Mouse (Mus musculus) cortical plate, adult 2 months (tissue): Measurements from ENCODE around the gene Esr1.

Experiments used
- CTCF ChIP-seq: fragments of 200-500 bp; IDR thresholded peaks from 2 replicates; pipeline ENCODE4 v1.5.1; 2011; ENCODE audit warnings: mild to moderate bottlenecking, control low read depth, low read length; ENCODE audit not compliant: insufficient read depth; ENCODE audit errors: extremely low read depth
- POLR2A ChIP-seq: fragments of 200-500 bp; IDR thresholded peaks from 2 replicates; pipeline ENCODE4 v1.6.1; 2011; ENCODE audit warnings: mild to moderate bottlenecking, low read length, control low read depth; ENCODE audit not compliant: insufficient read depth; ENCODE audit errors: extremely low read depth

DNA sequence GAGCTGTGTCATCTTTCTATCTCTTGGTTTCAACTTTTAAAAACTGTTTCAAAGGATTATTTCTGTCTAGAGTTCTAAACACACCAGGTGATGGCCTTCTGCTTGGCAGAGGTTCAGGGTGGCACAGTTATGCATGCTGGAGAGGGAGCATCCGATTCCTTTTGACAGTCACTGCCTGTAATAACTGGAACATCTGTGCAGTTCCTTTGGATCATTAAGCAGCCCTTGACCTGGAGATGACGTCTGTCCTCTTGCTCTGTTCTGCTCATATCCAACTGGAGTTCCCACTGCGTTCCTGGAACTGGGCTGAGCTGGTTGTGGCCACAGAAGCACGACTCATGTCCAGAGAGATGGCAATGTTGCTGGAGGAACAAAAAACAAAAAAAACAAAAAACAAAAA lies 21.8 kb upstream of the Esr1 start:
- no peak for TF ChIP-seq CTCF
- no peak for TF ChIP-seq POLR2A
